Mouse (Mus musculus) forebrain, embryonic 11.5 days (tissue): ENCODE data around the gene Gpr156. TPM values are rescaled to one million over a fixed set of nuclear protein-coding genes. Genes with fewer than 3 reads are reported as not detected.

Source experiments
- ATAC-seq: fragments of 200-750 bp; cut with Nextera tagmentation; replicated peaks from 2 replicates; pipeline ENCODE4 v1.8.0; 2017; ENCODE audit warnings: moderate TSS enrichment; ENCODE audit not compliant: low FRiP score
- DNase-seq: peaks from one replicate; pipeline ENCODE4 v3.0.0-alpha.2; 2017; ENCODE audit warnings: low spot score
- H3K27ac ChIP-seq: fragments of 300-500 bp; sonication (generic); 2 replicates; pipeline ENCODE4 v1.5.1; 2014; ENCODE audit warnings: low read depth, low read length
- H3K27me3 ChIP-seq: fragments of 300-500 bp; sonication (generic); 2 replicates; pipeline ENCODE4 v1.6.1; 2014; ENCODE audit warnings: mild to moderate bottlenecking, low read length, mixed read lengths; ENCODE audit not compliant: control insufficient read depth, insufficient read depth
- H3K36me3 ChIP-seq: fragments of 300-500 bp; sonication (generic); 2 replicates; pipeline ENCODE4 v1.6.1; 2014; ENCODE audit warnings: mild to moderate bottlenecking, low read length, moderate library complexity, mixed read lengths; ENCODE audit not compliant: control insufficient read depth, insufficient read depth
- H3K4me1 ChIP-seq: fragments of 300-500 bp; sonication (generic); replicated peaks from 2 replicates; pipeline ENCODE4 v1.6.1; 2014; ENCODE audit warnings: low read length, mixed read lengths; ENCODE audit not compliant: control insufficient read depth, insufficient read depth
- H3K4me2 ChIP-seq: fragments of 300-500 bp; sonication (generic); 2 replicates; pipeline ENCODE4 v1.6.1; 2014; ENCODE audit warnings: low read depth, mild to moderate bottlenecking, low read length, moderate library complexity, mixed read lengths; ENCODE audit not compliant: severe bottlenecking
- H3K4me3 ChIP-seq: fragments of 300-500 bp; sonication (generic); 2 replicates; pipeline ENCODE4 v1.5.1; 2014; ENCODE audit warnings: low read depth, low read length
- H3K9ac ChIP-seq: fragments of 300-500 bp; sonication (generic); 2 replicates; pipeline ENCODE4 v1.6.1; 2014; ENCODE audit warnings: low read length
- H3K9me3 ChIP-seq: fragments of 300-500 bp; sonication (generic); 2 replicates; pipeline ENCODE4 v1.6.1; 2016; ENCODE audit warnings: low read length, mixed read lengths; ENCODE audit not compliant: control insufficient read depth
- WGBS: fragments of 180-500 bp; shearing (Covaris S2); extraction: QIAGEN DNeasy Blood & Tissue Kit; methylation state at CpG from one replicate; pipeline ENCODE4 v1.1.7; 2014; 5-methylcytosine and 5-hydroxymethylcytosine counted together
- polyA plus RNA-seq: library from polyadenylated mRNA; unstranded; fragments of >200 nt; fragmentation: Nextera tagmentation; extraction: Ambion mirVana; gene quantifications from 2 replicates; pipeline ENCODE4 v1.2.1, GENCODE M21; 2014

The Gpr156 gene
- polyA plus RNA-seq, 1 experiment from 2014 or later = 4.3 TPM

- no peaks in the 10 kb centered on the region for H3K36me3 ChIP-seq
- H3K27ac ChIP-seq = no peak overlapping the region
- no peaks in the 10 kb centered on the region for H3K9me3 ChIP-seq
- H3K4me2 ChIP-seq = no peak overlapping the region
- ATAC-seq (no peak), DNase-seq (no peak)
- no peak overlapping the region for H3K4me3 ChIP-seq
- no peaks in the 10 kb centered on the region for H3K27me3 ChIP-seq
- H3K4me1 ChIP-seq = no peaks in the 10 kb centered on the region
- H3K9ac ChIP-seq = no peak overlapping the region
- 91% methylated on average over 14 of the region's 14 CpGs for WGBS
These were observed 92.9 kb downstream of the Gpr156 start for GRCm38 (mm10) chr16:38009041-38009825.

GRCm38 (mm10) chr16:38011486-38011885 is 95.2 kb downstream of the Gpr156 start:
- H3K27me3 ChIP-seq = no peaks in the 10 kb centered on the region
- no peak overlapping the region for H3K4me3 ChIP-seq
- H3K4me1 ChIP-seq = no peaks in the 10 kb centered on the region
- H3K27ac ChIP-seq = no peak overlapping the region
- no peaks in the 10 kb centered on the region for H3K36me3 ChIP-seq
- WGBS = 93% methylated on average over 13 of the region's 13 CpGs
- H3K4me2 ChIP-seq = no peak overlapping the region
- no peak overlapping the region for H3K9ac ChIP-seq
- no peaks in the 10 kb centered on the region for H3K9me3 ChIP-seq
- no peak for DNase-seq
- no peak for ATAC-seq

- Histone ChIP-seq H3K4me3 (no peak overlapping the region), H3K4me2 (no peak overlapping the region), H3K4me1 (no peaks in the 10 kb centered on the region), H3K27me3 (no peaks in the 10 kb centered on the region), H3K36me3 (no peaks in the 10 kb centered on the region), H3K9me3 (no peaks in the 10 kb centered on the region), H3K9ac (no peak overlapping the region), H3K27ac (no peak overlapping the region)
- WGBS = 64% methylated on average over 5 of the region's 5 CpGs
- ATAC-seq = no peak
- DNase-seq = no peak
These were observed 96.1 kb downstream of the Gpr156 start for GRCm38 (mm10) chr16:38012382-38012781.

- H3K4me2 ChIP-seq = no peak overlapping the region
- H3K9me3 ChIP-seq = no peaks in the 10 kb centered on the region
- no peak overlapping the region for H3K4me3 ChIP-seq
- DNase-seq (no peak), ATAC-seq (no peak)
- WGBS = 84% methylated on average over 4 of the region's 4 CpGs
- no peak overlapping the region for H3K9ac ChIP-seq
- H3K27ac ChIP-seq = no peak overlapping the region
- no peaks in the 10 kb centered on the region for H3K4me1 ChIP-seq
- H3K27me3 ChIP-seq = no peaks in the 10 kb centered on the region
- no peaks in the 10 kb centered on the region for H3K36me3 ChIP-seq
These were observed 96.6 kb downstream of the Gpr156 start for GRCm38 (mm10) chr16:38012891-38013290.

- no peaks in the 10 kb centered on the region for H3K36me3 ChIP-seq
- H3K9me3 ChIP-seq = no peaks in the 10 kb centered on the region
- WGBS = 92% methylated on average over 4 of the region's 4 CpGs
- H3K4me2 ChIP-seq = no peak overlapping the region
- no peak overlapping the region for H3K9ac ChIP-seq
- H3K4me3 ChIP-seq = no peak overlapping the region
- H3K27me3 ChIP-seq = no peaks in the 10 kb centered on the region
- ATAC-seq (no peak), DNase-seq (no peak)
- H3K27ac ChIP-seq = no peak overlapping the region
- H3K4me1 ChIP-seq = no peaks in the 10 kb centered on the region
These were observed 98.7 kb downstream of the Gpr156 start for GRCm38 (mm10) chr16:38014951-38015350.

- H3K4me1 ChIP-seq = no peaks in the 10 kb centered on the region
- ATAC-seq = no peak
- H3K9me3 ChIP-seq = no peaks in the 10 kb centered on the region
- H3K4me2 ChIP-seq = no peak overlapping the region
- 83% methylated on average over 8 of the region's 8 CpGs for WGBS
- H3K9ac ChIP-seq = no peak overlapping the region
- no peak for DNase-seq
- H3K36me3 ChIP-seq = no peaks in the 10 kb centered on the region
- H3K27me3 ChIP-seq = no peaks in the 10 kb centered on the region
- H3K27ac ChIP-seq = no peak overlapping the region
- H3K4me3 ChIP-seq = no peak overlapping the region
These were observed 100.7 kb downstream of the Gpr156 start for GRCm38 (mm10) chr16:38016928-38017524.

GRCm38 (mm10) chr16:38017958-38018376 is 101.7 kb downstream of the Gpr156 start:
- no peak overlapping the region for H3K27ac ChIP-seq
- no peak overlapping the region for H3K4me3 ChIP-seq
- no peak for ATAC-seq
- H3K4me1 ChIP-seq = no peaks in the 10 kb centered on the region
- no peaks in the 10 kb centered on the region for H3K9me3 ChIP-seq
- no peaks in the 10 kb centered on the region for H3K36me3 ChIP-seq
- 31% methylated on average over 4 of the region's 4 CpGs for WGBS
- no peaks in the 10 kb centered on the region for H3K27me3 ChIP-seq
- H3K4me2 ChIP-seq = no peak overlapping the region
- H3K9ac ChIP-seq = no peak overlapping the region
- no peak for DNase-seq

- no peak overlapping the region for H3K4me3 ChIP-seq
- no peak overlapping the region for H3K9ac ChIP-seq
- no peaks in the 10 kb centered on the region for H3K4me1 ChIP-seq
- H3K9me3 ChIP-seq = no peaks in the 10 kb centered on the region
- H3K27ac ChIP-seq = no peak overlapping the region
- no peak for ATAC-seq
- no peak overlapping the region for H3K4me2 ChIP-seq
- H3K27me3 ChIP-seq = no peaks in the 10 kb centered on the region
- DNase-seq = no peak
- WGBS = 95% methylated on average over 9 of the region's 9 CpGs
- no peaks in the 10 kb centered on the region for H3K36me3 ChIP-seq
These were observed 116.3 kb downstream of the Gpr156 start for GRCm38 (mm10) chr16:38032644-38033043.

- H3K4me2 ChIP-seq = no peak overlapping the region
- no peak overlapping the region for H3K27ac ChIP-seq
- no peak overlapping the region for H3K9ac ChIP-seq
- H3K4me3 ChIP-seq = no peak overlapping the region
- DNase-seq (no peak), ATAC-seq (no peak)
- WGBS = 83% methylated on average over 5 of the region's 5 CpGs
- no peaks in the 10 kb centered on the region for H3K27me3 ChIP-seq
- H3K36me3 ChIP-seq = no peaks in the 10 kb centered on the region
- no peaks in the 10 kb centered on the region for H3K4me1 ChIP-seq
- no peaks in the 10 kb centered on the region for H3K9me3 ChIP-seq
These were observed 116.8 kb downstream of the Gpr156 start for GRCm38 (mm10) chr16:38033071-38033470.
